Mouse (Mus musculus) left cerebral cortex, adult 8-10 months (tissue): Measurements from ENCODE around the gene Drd4. TPM values are rescaled to one million over a fixed set of nuclear protein-coding genes. Genes with fewer than 3 reads are reported as not detected.

Source experiments
- DNase-seq, 2 experiments: peaks; one replicate each; pipeline ENCODE4 v3.0.0; 2022; ENCODE audit warnings: low spot score in 2 of 2
- total RNA-seq, 4 experiments: library from RNA; stranded (reverse); gene quantifications; 2 replicates each; pipeline ENCODE4 v1.2.4; 2022

Drd4 gene
- total RNA-seq, 4 experiments from 2014 or later = 0.44 to 0.84 (median 0.50) TPM

DNA sequence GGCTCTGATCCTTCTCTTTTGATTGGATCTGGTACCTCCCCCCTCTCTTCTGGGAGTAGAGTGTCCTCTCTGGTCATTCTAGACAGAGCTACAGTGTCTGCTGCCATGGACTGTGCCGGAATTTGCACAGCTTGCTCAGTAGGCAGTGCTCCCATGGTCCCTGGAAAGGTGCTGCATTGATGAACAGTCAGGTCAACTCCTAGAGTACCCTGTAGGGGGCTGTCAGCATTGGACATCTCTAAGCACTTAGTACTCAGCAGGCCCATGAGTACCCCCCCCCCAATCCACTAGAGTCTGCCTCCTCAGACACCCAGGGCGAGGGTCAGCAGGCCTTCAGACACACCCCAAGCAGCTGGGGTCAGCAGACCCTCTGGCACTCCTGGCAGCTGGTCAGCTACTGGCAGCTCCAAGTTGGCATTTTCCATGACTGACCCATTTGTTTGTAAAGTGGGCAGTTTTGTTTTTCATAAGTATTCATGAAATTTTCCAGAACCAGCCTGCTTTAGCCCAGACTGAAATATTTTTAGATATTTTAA, 43.3 kb downstream of the Drd4 start:
- no peak for DNase-seq

DNA sequence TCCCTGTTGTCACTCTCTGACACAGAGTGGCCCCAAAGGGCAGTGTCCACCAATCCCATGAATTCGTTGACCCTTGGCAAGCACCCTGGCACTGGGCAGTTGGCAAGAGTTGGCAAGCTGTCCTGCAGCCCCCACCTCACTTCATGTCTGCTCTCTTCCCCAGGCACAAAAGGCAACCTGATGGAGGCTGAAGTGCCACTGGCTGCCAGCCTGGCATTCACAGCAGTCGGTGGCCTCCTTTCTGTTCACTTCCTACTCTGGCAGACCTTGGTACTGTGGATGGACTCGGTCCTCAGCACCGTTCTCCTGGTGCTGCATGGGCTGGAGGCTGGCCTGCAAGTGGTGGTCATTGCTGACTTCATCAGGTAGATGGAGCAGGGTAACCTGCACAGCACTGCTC, 43.9 kb downstream of the Drd4 start:
- DNase-seq = peak in 1 of 2 experiments; percentile 39

DNA sequence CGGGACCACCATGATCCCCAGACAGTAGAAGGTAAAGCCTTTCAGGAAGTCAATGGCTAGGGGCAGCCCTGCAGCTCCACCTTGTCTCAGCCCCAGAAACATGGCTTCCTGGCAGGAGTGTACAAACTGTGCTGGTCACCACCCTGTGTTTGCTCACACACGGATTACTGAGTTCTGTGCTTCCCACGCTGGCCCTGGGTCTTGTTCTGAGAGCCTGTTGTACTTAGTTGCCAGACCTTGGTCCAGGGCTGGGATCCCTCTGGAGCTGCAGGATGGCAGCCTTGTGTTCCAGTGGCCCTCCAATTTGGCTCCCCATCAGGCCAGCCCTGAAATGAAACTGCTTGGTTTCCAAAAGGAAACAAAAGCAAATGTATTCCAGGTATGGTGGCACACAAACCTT, 44.5 kb downstream of the Drd4 start:
- no peak for DNase-seq

DNA sequence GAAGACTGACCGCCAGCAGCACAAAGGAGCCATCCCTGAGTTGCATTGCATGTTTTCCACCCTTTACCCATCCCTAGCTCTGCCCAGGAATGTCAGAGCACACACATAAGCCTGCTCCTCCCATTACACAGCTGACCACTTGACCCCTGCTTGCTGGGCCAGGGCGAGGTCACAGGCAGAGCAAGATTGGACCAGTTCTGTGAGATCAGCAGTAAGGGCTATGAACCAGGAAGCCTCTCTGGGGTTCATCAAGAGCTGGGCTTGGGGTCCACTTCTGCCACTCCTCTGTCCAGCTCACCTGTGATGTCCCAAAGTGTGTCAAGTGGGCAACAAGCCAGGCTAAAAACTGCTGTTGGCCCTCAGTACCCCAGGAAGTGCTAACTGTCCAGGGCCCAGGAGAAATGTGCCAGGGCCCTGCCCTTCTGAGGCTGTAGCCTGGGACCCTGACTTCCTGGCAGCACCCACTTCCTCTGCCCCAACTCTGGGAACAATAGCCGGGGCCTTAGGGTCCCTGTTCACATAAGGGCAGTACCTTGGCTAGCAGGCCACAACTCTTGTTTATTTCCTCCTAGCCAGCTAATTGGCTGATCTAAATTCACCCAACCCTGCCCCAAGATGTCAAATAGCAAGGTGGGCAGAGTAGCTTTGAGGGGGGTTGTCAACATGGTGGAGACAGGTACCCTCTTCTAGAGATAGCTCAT, 46.1 kb downstream of the Drd4 start:
- DNase-seq = no peak

DNA sequence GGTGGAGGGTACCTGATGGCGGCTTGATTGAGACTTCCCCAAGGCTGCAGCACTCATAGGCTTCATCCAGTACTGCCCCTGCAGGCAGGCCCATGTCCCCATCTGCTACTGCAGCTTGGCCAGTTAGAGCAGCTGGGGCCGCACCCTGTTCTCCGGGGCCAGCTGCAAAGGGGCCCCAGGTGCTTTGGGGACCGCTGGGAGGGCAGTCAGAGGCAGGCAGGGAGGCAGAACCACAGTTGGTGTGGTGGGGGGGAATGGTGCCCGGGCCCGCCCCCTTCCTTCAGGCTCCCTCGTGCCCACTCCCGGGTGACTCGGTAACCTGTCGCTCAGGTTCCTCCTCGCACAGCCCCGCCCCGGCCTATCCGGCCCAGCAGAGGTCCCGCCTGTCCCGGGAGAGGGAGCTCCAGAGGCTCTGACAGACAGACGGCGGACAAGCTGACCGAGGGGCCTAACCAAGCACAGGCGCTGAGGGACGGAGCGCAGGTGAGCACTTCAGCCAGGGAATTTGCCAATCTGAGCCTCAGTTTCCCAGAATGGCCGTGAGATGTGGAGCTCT, 46.8 kb downstream of the Drd4 start, which contains the start of gene Eps8l2:
TSS of gene Eps8l2 (plus strand) at position 305 of the 556 bp plus-strand sequence.
- DNase-seq = no peak

DNA sequence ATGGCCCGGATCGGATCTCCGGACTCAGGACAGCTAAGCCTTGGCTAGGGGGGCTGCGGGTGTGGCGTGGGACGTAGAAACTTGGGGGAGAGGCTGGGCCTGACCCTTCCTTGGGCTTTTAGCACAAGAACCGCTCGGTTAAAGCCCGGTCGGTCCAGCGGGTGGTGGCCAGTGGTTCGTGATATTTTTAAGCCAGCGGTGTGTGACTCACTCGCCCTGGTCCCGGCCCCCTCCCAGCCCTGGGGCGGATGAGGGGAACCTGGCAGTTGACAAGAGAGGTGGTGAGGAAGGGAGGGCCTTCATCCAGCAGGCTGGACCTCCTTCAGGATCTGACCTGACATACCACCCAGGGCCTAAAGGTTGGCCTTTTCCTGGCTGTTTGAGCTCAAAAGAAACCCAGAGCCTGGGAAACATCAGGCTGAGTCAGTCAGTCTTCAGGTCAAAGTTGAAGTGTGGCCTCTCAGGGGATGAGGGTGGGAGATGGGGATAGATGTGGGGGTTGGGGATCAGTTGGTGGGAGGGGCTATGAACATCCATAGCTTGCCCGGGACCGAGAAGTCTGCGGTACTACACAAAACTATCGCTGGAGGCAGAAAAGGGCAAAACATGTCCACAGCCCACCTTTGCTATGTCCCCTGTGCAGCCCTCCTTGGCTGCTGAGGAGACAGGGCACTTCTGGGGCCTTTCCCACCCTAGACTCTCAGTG, 47.6 kb downstream of the Drd4 start:
- DNase-seq = no peak

DNA sequence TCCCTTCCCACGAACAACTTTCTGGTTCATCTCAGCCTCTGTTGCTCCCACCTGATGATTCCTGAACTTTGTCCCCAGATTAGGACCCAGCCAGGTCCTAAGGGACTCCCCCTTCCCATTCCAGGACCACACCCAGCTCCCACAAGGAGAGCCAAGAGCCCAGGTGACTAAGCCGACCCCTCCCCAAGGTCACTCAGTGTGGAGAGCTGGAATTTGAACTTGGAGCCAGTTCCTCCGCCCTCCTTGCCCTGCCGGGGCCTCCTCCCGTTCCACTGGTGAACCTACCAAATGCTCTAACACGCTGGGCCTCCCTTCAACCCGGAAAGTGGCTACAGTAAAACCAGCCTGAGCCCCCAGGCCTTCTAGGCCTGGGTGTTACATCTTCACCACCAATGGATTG, 48.2 kb downstream of the Drd4 start:
- DNase-seq = no peak

DNA sequence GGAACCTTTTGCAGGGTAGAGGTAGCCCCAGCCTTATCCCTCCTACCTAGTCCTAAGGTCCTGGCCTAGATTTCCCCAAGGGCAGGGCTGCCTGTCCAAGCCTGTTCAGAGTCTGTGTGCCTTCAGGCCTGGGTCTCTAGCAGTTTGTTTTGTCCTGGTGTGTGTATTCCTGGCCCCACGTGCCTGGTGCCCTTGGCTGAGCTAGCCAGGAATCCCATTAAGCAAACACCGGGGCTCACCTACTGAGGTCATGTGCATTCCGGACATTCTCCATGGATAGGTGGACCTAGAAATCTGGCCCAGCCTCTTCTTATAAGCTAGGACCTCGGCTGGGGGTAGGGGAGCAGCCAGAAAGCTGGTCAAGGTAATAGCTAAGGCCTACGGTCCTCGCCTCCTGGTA, 48.7 kb downstream of the Drd4 start:
- no peak for DNase-seq

DNA sequence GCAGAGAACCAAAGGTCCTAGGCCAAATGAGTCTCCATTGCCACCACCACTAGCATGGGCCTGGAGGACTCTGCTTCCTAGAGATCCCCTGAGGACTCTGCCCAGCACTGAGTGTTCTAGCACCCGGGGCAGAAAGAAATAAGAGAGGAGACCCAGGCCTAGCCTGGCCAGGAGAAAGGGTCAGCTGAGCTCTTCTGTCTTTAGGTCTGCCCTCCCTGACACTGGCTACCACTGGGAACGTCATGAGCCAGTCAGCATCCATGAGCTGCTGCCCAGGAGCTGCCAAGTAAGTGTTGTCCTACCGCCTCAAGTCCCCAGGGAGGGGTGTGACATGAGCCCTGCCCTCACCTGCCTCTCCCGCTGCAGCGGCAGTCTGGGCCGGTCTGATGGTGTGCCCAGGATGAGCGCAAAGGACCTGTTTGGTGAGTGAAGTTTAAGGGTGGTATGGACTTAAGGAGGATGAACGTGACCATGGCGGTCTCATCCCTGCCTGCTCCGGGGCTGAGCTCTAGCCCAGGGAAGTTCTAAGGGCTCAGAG, 50.0 kb downstream of the Drd4 start:
- DNase-seq = no peak

DNA sequence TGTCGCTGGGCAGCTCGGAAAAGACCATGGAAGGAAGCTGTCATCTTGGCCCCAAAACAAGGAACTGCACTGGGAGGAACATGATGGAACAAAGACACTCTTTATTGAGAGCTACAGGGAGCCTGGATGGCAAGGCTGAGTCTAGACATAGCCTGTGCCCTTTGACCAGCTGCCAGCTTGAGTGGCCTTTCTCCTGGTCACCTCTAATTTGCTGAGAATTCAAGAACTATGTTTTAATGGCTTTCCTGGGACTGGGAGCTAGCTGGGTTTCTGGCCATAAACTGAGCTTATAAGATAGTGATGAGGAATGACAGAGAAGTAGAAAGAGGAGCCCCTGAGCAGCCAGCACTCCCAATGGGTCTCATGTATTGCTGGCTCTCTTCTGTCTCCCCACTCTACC, 51.4 kb downstream of the Drd4 start:
- no peak for DNase-seq

DNA sequence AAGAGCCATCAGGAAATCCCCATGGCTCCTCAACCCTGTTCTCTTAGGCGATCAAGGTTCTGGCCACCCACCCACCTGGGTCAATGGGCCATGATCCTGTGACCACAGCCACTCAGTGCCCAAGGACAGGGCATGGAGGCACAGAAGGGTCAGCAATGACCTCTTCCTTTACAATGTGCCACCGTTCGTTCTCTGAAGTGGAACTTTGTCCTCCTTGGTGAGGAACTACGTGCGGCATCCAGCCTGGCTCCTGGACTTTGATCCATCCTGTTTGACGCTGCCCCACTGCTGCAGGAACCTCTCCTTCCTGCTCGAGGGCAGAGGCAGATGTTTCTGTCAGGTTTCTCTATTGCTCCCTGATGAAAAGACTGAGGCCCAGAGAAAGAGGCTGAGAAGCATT, 51.9 kb downstream of the Drd4 start:
- no peak for DNase-seq

DNA sequence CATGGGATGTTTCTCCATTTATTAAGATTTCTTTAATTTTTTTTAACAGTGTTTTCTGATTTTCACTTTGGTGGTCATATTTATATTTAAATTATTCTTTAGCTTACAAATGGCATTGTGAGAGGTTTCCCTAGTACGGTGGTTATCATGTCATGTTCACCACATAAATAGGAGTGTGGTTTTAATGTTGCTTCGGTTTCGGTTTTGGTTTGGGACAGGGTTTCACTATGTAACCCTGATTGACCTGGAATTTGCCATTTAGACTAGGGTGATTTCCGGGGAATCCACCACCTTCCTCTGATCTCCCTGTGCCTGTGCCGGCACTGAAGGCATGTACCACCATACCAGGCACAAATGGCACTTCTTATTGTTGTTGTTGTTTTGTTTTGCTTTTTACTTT, 53.0 kb downstream of the Drd4 start:
- DNase-seq = no peak

Other genes starting within 250 kb of the Drd4 start
- 10 to 100 TPM; 64.5 to 81.0 (median 79.2) TPM for gene B4galnt4, start 230.9 kb upstream of the Drd4 start, total RNA-seq
- under 1 TPM in 1 of 4 experiments, not detected in 3; 0.57 TPM for gene Pkp3, start 213.8 kb upstream of the Drd4 start, total RNA-seq
- gene Sigirr, start 191.4 kb upstream of the Drd4 start, total RNA-seq = 1 to 10 TPM; 2.3 to 2.6 (median 2.5) TPM
- gene Ano9, start 174.2 kb upstream of the Drd4 start, total RNA-seq = not detected
- 10 to 100 TPM; 48.4 to 57.7 (median 52.3) TPM for gene Ptdss2, start 169.6 kb upstream of the Drd4 start, total RNA-seq
- 10 to 100 TPM; 41.0 to 52.8 (median 44.8) TPM for gene Rnh1, start 119.1 kb upstream of the Drd4 start, total RNA-seq
- gene Hras, start 98.0 kb upstream of the Drd4 start, total RNA-seq = 100 to 1,000 TPM; 226 to 267 (median 258) TPM
- gene Lrrc56, start 97.8 kb upstream of the Drd4 start, total RNA-seq = 1 to 10 TPM; 3.5 to 5.7 (median 5.3) TPM
- gene Lmntd2, start 77.9 kb upstream of the Drd4 start, total RNA-seq = under 1 TPM in 2 of 4 experiments, not detected in 2; 0.17 to 0.25 TPM
- gene Rassf7, start 76.1 kb upstream of the Drd4 start, total RNA-seq = 1 to 10 TPM in 3 of 4 experiments, under 1 TPM in 1; 0.89 to 2.7 (median 2.4) TPM
- 10 to 100 TPM; 65.7 to 76.5 (median 68.5) TPM for gene Phrf1, start 63.2 kb upstream of the Drd4 start, total RNA-seq
- gene Irf7, start 25.5 kb upstream of the Drd4 start, total RNA-seq = 1 to 10 TPM in 3 of 4 experiments, under 1 TPM in 1; 0.65 to 2.8 (median 1.7) TPM
- gene Cdhr5, start 15.2 kb upstream of the Drd4 start, total RNA-seq = not detected
- not detected for gene Sct, start 12.9 kb upstream of the Drd4 start, total RNA-seq
- 10 to 100 TPM; 57.2 to 76.6 (median 68.2) TPM for gene Deaf1, start 35.7 kb downstream of the Drd4 start, total RNA-seq
- gene Tmem80, start 35.7 kb downstream of the Drd4 start, total RNA-seq = 10 to 100 TPM; 30.2 to 32.2 (median 30.6) TPM
- 1 to 10 TPM; 5.4 to 7.9 (median 6.4) TPM for gene Eps8l2, start 46.9 kb downstream of the Drd4 start, total RNA-seq
- 100 to 1,000 TPM in 3 of 4 experiments, 10 to 100 TPM in 1; 99.3 to 109 (median 106) TPM for gene Taldo1, start 100.2 kb downstream of the Drd4 start, total RNA-seq
- 10 to 100 TPM; 40.6 to 48.1 (median 44.6) TPM for gene Gatd1, start 122.1 kb downstream of the Drd4 start, total RNA-seq
- gene Cend1, start 137.5 kb downstream of the Drd4 start, total RNA-seq = 100 to 1,000 TPM; 286 to 326 (median 299) TPM
- gene Slc25a22, start 145.9 kb downstream of the Drd4 start, total RNA-seq = 100 to 1,000 TPM; 245 to 266 (median 253) TPM
- 1 to 10 TPM in 3 of 4 experiments, under 1 TPM in 1; 0.88 to 2.5 (median 1.3) TPM for gene Pidd1, start 152.0 kb downstream of the Drd4 start, total RNA-seq
- gene Rplp2, start 155.4 kb downstream of the Drd4 start, total RNA-seq = 100 to 1,000 TPM; 524 to 612 (median 563) TPM
- 10 to 100 TPM; 21.2 to 32.6 (median 27.2) TPM for gene Pnpla2, start 163.2 kb downstream of the Drd4 start, total RNA-seq
- gene Cracr2b, start 169.1 kb downstream of the Drd4 start, total RNA-seq = 1 to 10 TPM; 3.9 to 5.4 (median 4.4) TPM
- 10 to 100 TPM; 30.2 to 35.5 (median 33.4) TPM for gene Cd151, start 175.4 kb downstream of the Drd4 start, total RNA-seq
- 10 to 100 TPM; 32.2 to 42.4 (median 33.2) TPM for gene Polr2l, start 183.1 kb downstream of the Drd4 start, total RNA-seq
- 10 to 100 TPM; 17.6 to 28.0 (median 23.9) TPM for gene Tspan4, start 183.2 kb downstream of the Drd4 start, total RNA-seq
- 10 to 100 TPM; 66.8 to 72.6 (median 69.2) TPM for gene Chid1, start 247.9 kb downstream of the Drd4 start, total RNA-seq